Mouse (Mus musculus) neural tube, embryonic 11.5 days (tissue): ENCODE results near the gene Pttg1ip. TPM values are rescaled to one million over a fixed set of nuclear protein-coding genes. Genes with fewer than 3 reads are reported as not detected.

ENCODE experiments used
- ATAC-seq: fragments of 200-750 bp; cut with Nextera tagmentation; 2 replicates; pipeline ENCODE4 v1.8.0; 2017; ENCODE audit warnings: moderate number of reproducible peaks, mild to moderate bottlenecking, moderate TSS enrichment, moderate library complexity; ENCODE audit not compliant: insufficient read depth, low FRiP score, low TSS enrichment
- DNase-seq: peaks from one replicate; pipeline ENCODE4 v3.0.0-alpha.2; 2015; ENCODE audit warnings: low spot score
- H3K27ac ChIP-seq: fragments of 300-500 bp; sonication (generic); 2 replicates; pipeline ENCODE4 v1.5.1; 2014; ENCODE audit warnings: low read depth, mild to moderate bottlenecking, low read length
- H3K27me3 ChIP-seq: fragments of 300-500 bp; sonication (generic); 2 replicates; pipeline ENCODE4 v1.6.1; 2014; ENCODE audit warnings: mild to moderate bottlenecking, low read length, mixed read lengths; ENCODE audit not compliant: control insufficient read depth, insufficient read depth
- H3K36me3 ChIP-seq: fragments of 300-500 bp; sonication (generic); 2 replicates; pipeline ENCODE4 v1.6.1; 2014; ENCODE audit warnings: mild to moderate bottlenecking, low read length, moderate library complexity, mixed read lengths; ENCODE audit not compliant: control insufficient read depth, insufficient read depth
- H3K4me1 ChIP-seq: fragments of 300-500 bp; sonication (generic); 2 replicates; pipeline ENCODE4 v1.6.1; 2014; ENCODE audit warnings: low read length, mixed read lengths; ENCODE audit not compliant: control insufficient read depth, insufficient read depth
- H3K4me2 ChIP-seq: fragments of 300-500 bp; sonication (generic); 2 replicates; pipeline ENCODE4 v1.6.1; 2014; ENCODE audit warnings: low read depth, mild to moderate bottlenecking, moderate library complexity
- H3K4me3 ChIP-seq: fragments of 300-500 bp; sonication (generic); 2 replicates; pipeline ENCODE4 v1.5.1; 2014; ENCODE audit warnings: low read depth, low read length
- H3K9ac ChIP-seq: fragments of 300-500 bp; sonication (generic); 2 replicates; pipeline ENCODE4 v1.6.1; 2014; ENCODE audit warnings: mild to moderate bottlenecking, low read length
- H3K9me3 ChIP-seq: fragments of 300-500 bp; sonication (generic); 2 replicates; pipeline ENCODE4 v1.6.1; 2016; ENCODE audit warnings: low read length; ENCODE audit not compliant: control insufficient read depth
- WGBS: fragments of 180-500 bp; shearing (Covaris S2); extraction: QIAGEN DNeasy Blood & Tissue Kit; methylation state at CpG from one replicate; pipeline ENCODE4 v1.1.7; 2014; 5-methylcytosine and 5-hydroxymethylcytosine counted together
- polyA plus RNA-seq: library from polyadenylated mRNA; unstranded; fragments of >200 nt; fragmentation: Nextera tagmentation; extraction: Ambion mirVana; gene quantifications from 2 replicates; pipeline ENCODE4 v1.2.1, GENCODE M21; 2014

Pttg1ip gene
- polyA plus RNA-seq, 1 experiment from 2014 or later: 72.1 TPM

- Histone ChIP-seq H3K4me1 (no peaks in the 10 kb centered on the region), H3K27ac (no peak overlapping the region), H3K4me3 (no peak overlapping the region), H3K4me2 (no peak overlapping the region), H3K9me3 (no peaks in the 10 kb centered on the region), H3K36me3 (no peaks in the 10 kb centered on the region), H3K9ac (no peak overlapping the region), H3K27me3 (no peaks in the 10 kb centered on the region)
- ATAC-seq (no peak), DNase-seq (no peak)
- WGBS: 78% methylated on average over 5 of the region's 5 CpGs
Measured at GRCm38 (mm10) chr10:77544916-77545315, 36.6 kb upstream of the Pttg1ip start.

GRCm38 (mm10) chr10:77548576-77548975 lies 32.9 kb upstream of the Pttg1ip start:
- no peak overlapping the region for H3K4me3 ChIP-seq
- H3K4me1 ChIP-seq: no peaks in the 10 kb centered on the region
- H3K9me3 ChIP-seq: no peaks in the 10 kb centered on the region
- H3K27ac ChIP-seq: no peak overlapping the region
- no peak overlapping the region for H3K4me2 ChIP-seq
- DNase-seq (no peak), ATAC-seq (no peak)
- 88% methylated on average over 10 of the region's 10 CpGs for WGBS
- H3K27me3 ChIP-seq: no peaks in the 10 kb centered on the region
- no peak overlapping the region for H3K9ac ChIP-seq
- H3K36me3 ChIP-seq: no peaks in the 10 kb centered on the region

GRCm38 (mm10) chr10:77550874-77551273 lies 30.6 kb upstream of the Pttg1ip start:
- Histone ChIP-seq H3K4me2 (no peak overlapping the region), H3K4me3 (no peak overlapping the region), H3K9ac (no peak overlapping the region), H3K36me3 (no peaks in the 10 kb centered on the region), H3K4me1 (no peaks in the 10 kb centered on the region), H3K9me3 (no peaks in the 10 kb centered on the region), H3K27me3 (no peaks in the 10 kb centered on the region), H3K27ac (no peak overlapping the region)
- WGBS: 77% methylated on average over 11 of the region's 11 CpGs
- DNase-seq: no peak
- ATAC-seq: no peak

GRCm38 (mm10) chr10:77552162-77552561 lies 29.4 kb upstream of the Pttg1ip start:
- no peak overlapping the region for H3K9ac ChIP-seq
- no peaks in the 10 kb centered on the region for H3K27me3 ChIP-seq
- no peak for DNase-seq
- no peaks in the 10 kb centered on the region for H3K4me1 ChIP-seq
- H3K27ac ChIP-seq: no peak overlapping the region
- ATAC-seq: no peak
- no peak overlapping the region for H3K4me2 ChIP-seq
- 93% methylated on average over 5 of the region's 5 CpGs for WGBS
- no peaks in the 10 kb centered on the region for H3K36me3 ChIP-seq
- no peak overlapping the region for H3K4me3 ChIP-seq
- no peaks in the 10 kb centered on the region for H3K9me3 ChIP-seq

- no peak for DNase-seq
- no peak overlapping the region for H3K27ac ChIP-seq
- H3K4me1 ChIP-seq: no peaks in the 10 kb centered on the region
- no peak for ATAC-seq
- no peaks in the 10 kb centered on the region for H3K27me3 ChIP-seq
- H3K4me2 ChIP-seq: no peak overlapping the region
- WGBS: 82% methylated on average over 4 of the region's 4 CpGs
- no peaks in the 10 kb centered on the region for H3K9me3 ChIP-seq
- H3K4me3 ChIP-seq: no peak overlapping the region
- H3K9ac ChIP-seq: no peak overlapping the region
- H3K36me3 ChIP-seq: no peaks in the 10 kb centered on the region
Measured at GRCm38 (mm10) chr10:77553285-77553684, 28.2 kb upstream of the Pttg1ip start.

GRCm38 (mm10) chr10:77554918-77555317 lies 26.6 kb upstream of the Pttg1ip start:
- Histone ChIP-seq H3K4me3 (no peak overlapping the region), H3K27me3 (no peaks in the 10 kb centered on the region), H3K4me2 (no peak overlapping the region), H3K27ac (no peak overlapping the region), H3K9me3 (no peaks in the 10 kb centered on the region), H3K4me1 (no peaks in the 10 kb centered on the region), H3K9ac (no peak overlapping the region), H3K36me3 (no peaks in the 10 kb centered on the region)
- 86% methylated on average over 4 of the region's 4 CpGs for WGBS
- ATAC-seq (no peak), DNase-seq (no peak)

GRCm38 (mm10) chr10:77556631-77557030 lies 24.9 kb upstream of the Pttg1ip start:
- Histone ChIP-seq H3K4me2 (no peak overlapping the region), H3K9ac (no peak overlapping the region), H3K27ac (no peak overlapping the region), H3K36me3 (no peaks in the 10 kb centered on the region), H3K4me1 (no peaks in the 10 kb centered on the region), H3K4me3 (no peak overlapping the region), H3K27me3 (no peaks in the 10 kb centered on the region), H3K9me3 (no peaks in the 10 kb centered on the region)
- no peak for DNase-seq
- WGBS: 95% methylated on average over 7 of the region's 7 CpGs
- no peak for ATAC-seq

- DNase-seq: no peak
Measured at GRCm38 (mm10) chr10:77557641-77558040, 23.9 kb upstream of the Pttg1ip start.

GRCm38 (mm10) chr10:77560090-77560489 lies 21.4 kb upstream of the Pttg1ip start:
- no peak overlapping the region for H3K27ac ChIP-seq

More at GRCm38 (mm10) chr10:77557641-77558040, 23.9 kb upstream of the Pttg1ip start:
- Histone ChIP-seq H3K9me3 (no peaks in the 10 kb centered on the region), H3K36me3 (no peaks in the 10 kb centered on the region), H3K4me2 (no peak overlapping the region), H3K27ac (no peak overlapping the region), H3K4me3 (no peak overlapping the region), H3K9ac (no peak overlapping the region), H3K4me1 (no peaks in the 10 kb centered on the region), H3K27me3 (no peaks in the 10 kb centered on the region)
- no peak for ATAC-seq
- WGBS: 93% methylated on average over 4 of the region's 4 CpGs

More at GRCm38 (mm10) chr10:77560090-77560489, 21.4 kb upstream of the Pttg1ip start:
- H3K4me3 ChIP-seq: no peak overlapping the region
- DNase-seq (no peak), ATAC-seq (no peak)
- no peaks in the 10 kb centered on the region for H3K36me3 ChIP-seq
- H3K9ac ChIP-seq: no peak overlapping the region
- no peaks in the 10 kb centered on the region for H3K9me3 ChIP-seq
- 91% methylated on average over 11 of the region's 11 CpGs for WGBS
- H3K4me1 ChIP-seq: no peaks in the 10 kb centered on the region
- H3K4me2 ChIP-seq: no peak overlapping the region
- no peaks in the 10 kb centered on the region for H3K27me3 ChIP-seq
